Mouse (Mus musculus) spleen, adult 2 months (tissue): ENCODE measurements at regions not wholly inside any gene's neighbourhood (a gene's known extent, or its start where the extent isn't known, plus 50 kb on each side); places are given as distances from the start of the nearest gene placed in this dataset.

Experiments
- DNase-seq, 2 experiments: peaks; one replicate each; pipeline versions ENCODE4 v3.0.0 to v3.0.0-alpha.2; 2012 to 2021; ENCODE audit warnings: low spot score in 2 of 2, low read depth in 1 of 2
- H3K27ac ChIP-seq: fragments of 200-500 bp; 2 replicates; pipeline ENCODE4 v1.5.1; 2012; ENCODE audit warnings: low read length, inconsistent platforms; ENCODE audit not compliant: insufficient read depth
- H3K27me3 ChIP-seq: fragments of 200-500 bp; 2 replicates; pipeline ENCODE4 v1.6.1; 2012; ENCODE audit warnings: mild to moderate bottlenecking, moderate library complexity, low read length, inconsistent platforms; ENCODE audit not compliant: control insufficient read depth, insufficient read depth
- H3K36me3 ChIP-seq: fragments of 200-500 bp; 2 replicates; pipeline ENCODE4 v1.6.1; 2012; ENCODE audit warnings: mild to moderate bottlenecking, low read length, inconsistent platforms; ENCODE audit not compliant: control insufficient read depth, insufficient read depth
- H3K4me1 ChIP-seq: fragments of 200-500 bp; 2 replicates; pipeline ENCODE4 v1.6.1; 2011; ENCODE audit warnings: inconsistent platforms; ENCODE audit not compliant: control insufficient read depth, insufficient read depth, insufficient read length
- H3K4me3 ChIP-seq: fragments of 200-500 bp; 2 replicates; pipeline ENCODE4 v1.5.1; 2011; ENCODE audit warnings: mild to moderate bottlenecking, inconsistent platforms; ENCODE audit not compliant: insufficient read depth, insufficient read length; ENCODE audit errors: extremely low read depth
- CTCF ChIP-seq: fragments of 200-500 bp; IDR thresholded peaks from 2 replicates; pipeline ENCODE4 v1.5.1; 2011; ENCODE audit warnings: mild to moderate bottlenecking, inconsistent platforms; ENCODE audit not compliant: insufficient read depth, insufficient read length, insufficient replicate concordance; ENCODE audit errors: extremely low read depth
- POLR2A ChIP-seq: fragments of 200-500 bp; IDR thresholded peaks from 2 replicates; pipeline ENCODE4 v1.6.1; 2011; ENCODE audit warnings: low read depth, low read length, inconsistent platforms
- whole genome bisulfite sequencing: fragments of 180-500 bp; shearing (Covaris S2); methylation state at CpG from one replicate; pipeline ENCODE4 v1.1.7; 2018; 5-methylcytosine and 5-hydroxymethylcytosine counted together

GRCm38 (mm10) chr8:53892205-53892710 is 185.1 kb upstream of the Vegfc start:
- Histone ChIP-seq H3K4me1 (no peaks in the 10 kb centered on the region), H3K27me3 (no peaks in the 10 kb centered on the region), H3K27ac (no peak overlapping the region), H3K4me3 (no peak overlapping the region), H3K36me3 (no peaks in the 10 kb centered on the region)
- TF ChIP-seq POLR2A (no peak), CTCF (no peak)
- no peak for DNase-seq
- 76% methylated on average over 4 of the region's 4 CpGs for WGBS

GRCm38 (mm10) chr8:53892770-53893169 is 184.6 kb upstream of the Vegfc start:
- H3K4me1 ChIP-seq: no peaks in the 10 kb centered on the region
- H3K4me3 ChIP-seq: no peak overlapping the region
- no peak overlapping the region for H3K27ac ChIP-seq
- WGBS: 68% methylated on average over 3 of the region's 3 CpGs
- no peaks in the 10 kb centered on the region for H3K27me3 ChIP-seq
- no peaks in the 10 kb centered on the region for H3K36me3 ChIP-seq
- no peak for DNase-seq
- TF ChIP-seq POLR2A: no peak
- no peak for TF ChIP-seq CTCF

- WGBS: 83% methylated on average over 4 of the region's 4 CpGs
These were observed 155.1 kb upstream of the Vegfc start for GRCm38 (mm10) chr8:53922343-53922742.

GRCm38 (mm10) chr8:53930685-53931084 is 146.7 kb upstream of the Vegfc start:
- Histone ChIP-seq H3K27ac (no peak overlapping the region), H3K4me1 (no peaks in the 10 kb centered on the region), H3K4me3 (no peak overlapping the region), H3K27me3 (no peaks in the 10 kb centered on the region), H3K36me3 (no peaks in the 10 kb centered on the region)
- no peak for DNase-seq
- 79% methylated on average over 5 of the region's 5 CpGs for WGBS
- TF ChIP-seq POLR2A (no peak), CTCF (no peak)

More at GRCm38 (mm10) chr8:53922343-53922742, 155.1 kb upstream of the Vegfc start:
- H3K36me3 ChIP-seq: no peaks in the 10 kb centered on the region
- H3K4me1 ChIP-seq: no peaks in the 10 kb centered on the region
- H3K27me3 ChIP-seq: no peaks in the 10 kb centered on the region; the same call in 1 of the 2 replicates
- no peak for TF ChIP-seq POLR2A
- no peak for DNase-seq
- no peak overlapping the region for H3K4me3 ChIP-seq
- H3K27ac ChIP-seq: no peak overlapping the region

GRCm38 (mm10) chr8:53938392-53938791 is 139.0 kb upstream of the Vegfc start:
- Histone ChIP-seq H3K36me3 (no peaks in the 10 kb centered on the region), H3K27me3 (no peaks in the 10 kb centered on the region), H3K4me3 (no peak overlapping the region), H3K27ac (no peak overlapping the region), H3K4me1 (no peaks in the 10 kb centered on the region)
- DNase-seq: no peak
- TF ChIP-seq POLR2A (no peak), CTCF (no peak)

- H3K4me1 ChIP-seq: no peaks in the 10 kb centered on the region
- no peak overlapping the region for H3K4me3 ChIP-seq
- no peaks in the 10 kb centered on the region for H3K27me3 ChIP-seq
- no peak for TF ChIP-seq POLR2A
- no peak for TF ChIP-seq CTCF
- H3K36me3 ChIP-seq: no peaks in the 10 kb centered on the region
- no peak for DNase-seq
- H3K27ac ChIP-seq: no peak overlapping the region
- 91% methylated on average over 1 of the region's 1 CpGs for WGBS
These were observed 137.9 kb upstream of the Vegfc start for GRCm38 (mm10) chr8:53939519-53939918.

GRCm38 (mm10) chr8:53941144-53941543 is 136.3 kb upstream of the Vegfc start:
- H3K4me3 ChIP-seq: no peak overlapping the region
- no peak for TF ChIP-seq CTCF
- no peak for TF ChIP-seq POLR2A
- over 99% methylated on average over 2 of the region's 2 CpGs for WGBS
- no peak for DNase-seq
- no peak overlapping the region for H3K27ac ChIP-seq
- no peaks in the 10 kb centered on the region for H3K36me3 ChIP-seq
- no peaks in the 10 kb centered on the region for H3K4me1 ChIP-seq
- H3K27me3 ChIP-seq: no peaks in the 10 kb centered on the region
